Mouse (Mus musculus) forebrain, embryonic 14.5 days (tissue): ENCODE data around the gene Grk3. TPM values are rescaled to one million over a fixed set of nuclear protein-coding genes. Genes with fewer than 3 reads are reported as not detected.

Experiments
- ATAC-seq: fragments of 200-750 bp; cut with Nextera tagmentation; 2 replicates; pipeline ENCODE4 v1.8.0; 2017; ENCODE audit warnings: mild to moderate bottlenecking, moderate library complexity
- DNase-seq: peaks from one replicate; pipeline ENCODE4 v3.0.0-alpha.2; 2015; ENCODE audit warnings: low spot score
- H3K27ac ChIP-seq: fragments of 300-500 bp; sonication (generic); 2 replicates; pipeline ENCODE4 v1.5.1; 2014; ENCODE audit warnings: low read depth, mild to moderate bottlenecking, control low read depth, low read length, moderate library complexity
- H3K27me3 ChIP-seq: fragments of 300-500 bp; sonication (generic); replicated peaks from 2 replicates; pipeline ENCODE4 v1.6.1; 2014; ENCODE audit warnings: low read length, control low read depth, mixed read lengths; ENCODE audit not compliant: control insufficient read depth, insufficient read depth
- H3K36me3 ChIP-seq: fragments of 300-500 bp; sonication (generic); 2 replicates; pipeline ENCODE4 v1.6.1; 2014; ENCODE audit warnings: low read length, control low read depth; ENCODE audit not compliant: control insufficient read depth, insufficient read depth
- H3K4me1 ChIP-seq: fragments of 300-500 bp; sonication (generic); 2 replicates; pipeline ENCODE4 v1.6.1; 2014; ENCODE audit warnings: antibody characterized with exemption, low read length, control low read depth; ENCODE audit not compliant: control insufficient read depth, insufficient read depth
- H3K4me2 ChIP-seq: fragments of 300-500 bp; sonication (generic); 2 replicates; pipeline ENCODE4 v1.6.1; 2014; ENCODE audit warnings: mild to moderate bottlenecking, control low read depth, low read length
- H3K4me3 ChIP-seq: fragments of 300-500 bp; sonication (generic); 2 replicates; pipeline ENCODE4 v1.5.1; 2014; ENCODE audit warnings: low read depth, low read length, control low read depth
- H3K9ac ChIP-seq: fragments of 300-500 bp; sonication (generic); 2 replicates; pipeline ENCODE4 v1.6.1; 2014; ENCODE audit warnings: mild to moderate bottlenecking, low read length, control low read depth, moderate library complexity
- H3K9me3 ChIP-seq: fragments of 300-500 bp; sonication (generic); replicated peaks from 2 replicates; pipeline ENCODE4 v1.6.1; 2016; ENCODE audit warnings: low read length, control low read depth, mixed read lengths; ENCODE audit not compliant: control insufficient read depth
- WGBS: fragments of 180-500 bp; shearing (Covaris S2); extraction: QIAGEN DNeasy Blood & Tissue Kit; methylation state at CpG from one replicate; pipeline ENCODE4 v1.1.7; 2014; 5-methylcytosine and 5-hydroxymethylcytosine counted together
- polyA plus RNA-seq: library from polyadenylated mRNA; unstranded; fragments of >200 nt; fragmentation: Nextera tagmentation; extraction: Ambion mirVana; gene quantifications from 2 replicates; pipeline ENCODE4 v1.2.1, GENCODE M21; 2014

The Grk3 gene
- polyA plus RNA-seq, 1 experiment from 2014 or later = 4.4 TPM

DNA sequence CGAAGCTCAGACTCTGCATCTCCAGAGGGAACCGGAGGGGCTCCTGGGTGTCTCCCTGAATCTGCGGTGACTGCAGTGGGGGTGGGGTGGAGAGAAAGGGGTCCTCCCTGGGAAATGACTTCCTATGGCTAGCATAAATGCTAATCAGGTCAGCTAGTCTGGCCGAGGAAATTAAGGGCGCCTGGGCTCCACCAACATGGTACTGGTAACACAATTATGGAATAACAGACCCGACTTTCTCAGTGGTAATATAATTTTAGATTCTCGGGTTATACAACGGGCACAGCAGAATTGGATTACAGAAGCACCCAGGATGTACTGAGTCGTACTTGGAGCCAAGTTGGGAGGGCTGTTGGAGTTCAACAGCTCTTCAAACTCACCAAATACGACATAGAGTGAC, 79.0 kb downstream of the Grk3 start:
- H3K9ac ChIP-seq = no peak overlapping the region
- ATAC-seq (no peak), DNase-seq (no peak)
- WGBS = 85% methylated on average over 10 of the region's 10 CpGs
- H3K27me3 ChIP-seq = no peaks in the 10 kb centered on the region
- no peak overlapping the region for H3K27ac ChIP-seq
- no peaks in the 10 kb centered on the region for H3K36me3 ChIP-seq
- H3K4me1 ChIP-seq = no peaks in the 10 kb centered on the region
- no peak overlapping the region for H3K4me3 ChIP-seq
- no peaks in the 10 kb centered on the region for H3K9me3 ChIP-seq
- H3K4me2 ChIP-seq = no peak overlapping the region

DNA sequence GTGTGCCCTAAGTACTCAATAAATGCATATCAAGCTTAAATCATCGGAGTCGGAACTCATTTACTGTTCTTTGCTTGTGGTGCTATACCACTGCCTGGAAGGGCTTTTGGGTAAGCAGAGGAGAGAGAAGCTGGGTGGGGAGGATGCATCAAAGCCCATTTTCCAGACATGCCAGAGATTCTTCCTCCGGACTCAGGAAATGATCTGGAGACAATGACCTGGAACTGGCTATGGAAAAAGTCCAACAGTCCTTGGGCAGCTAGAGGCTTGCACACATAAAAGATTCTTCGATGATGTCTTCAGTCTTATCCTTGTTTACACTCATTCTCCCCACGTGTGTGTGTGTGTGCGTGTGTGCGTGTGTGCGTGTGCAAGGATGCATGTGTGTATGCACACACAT, 80.2 kb downstream of the Grk3 start:
- Histone ChIP-seq H3K4me2 (no peak overlapping the region), H3K4me1 (no peaks in the 10 kb centered on the region), H3K27me3 (no peaks in the 10 kb centered on the region), H3K36me3 (no peaks in the 10 kb centered on the region), H3K27ac (no peak overlapping the region), H3K9me3 (no peaks in the 10 kb centered on the region), H3K9ac (no peak overlapping the region), H3K4me3 (no peak overlapping the region)
- DNase-seq = no peak
- no peak for ATAC-seq
- 95% methylated on average over 8 of the region's 8 CpGs for WGBS

DNA sequence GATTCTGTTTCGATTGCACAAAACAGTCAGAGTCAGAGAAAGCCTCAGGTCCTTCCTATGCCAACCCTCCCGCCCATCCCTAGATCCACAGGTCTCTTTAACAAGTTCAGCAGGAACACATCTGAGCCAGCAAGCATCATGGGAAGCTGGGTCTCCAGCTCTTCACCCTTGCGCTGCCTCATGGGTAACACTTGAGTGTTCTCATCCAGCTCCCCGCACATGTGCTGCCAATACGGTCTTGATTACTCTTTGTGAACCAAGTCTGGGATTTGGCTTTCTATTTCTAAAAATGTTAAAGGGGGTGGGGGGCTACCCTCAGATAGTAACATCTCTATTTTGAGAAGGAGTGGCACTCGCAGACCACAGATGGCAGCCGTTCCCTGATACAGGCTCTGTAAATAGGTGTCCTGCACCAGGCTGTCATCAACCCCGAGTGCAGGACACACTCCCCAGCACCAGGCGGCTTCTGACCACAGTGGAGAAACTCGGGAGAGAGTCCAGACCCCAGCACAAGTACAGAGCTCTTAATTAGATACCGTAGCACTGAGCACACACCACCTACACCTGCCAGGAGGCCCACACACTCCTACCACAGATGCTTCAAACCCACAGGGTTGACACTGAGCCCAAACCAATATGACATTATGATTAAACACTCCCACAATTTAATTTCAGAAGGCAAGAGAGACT, 82.6 kb downstream of the Grk3 start:
- no peak for ATAC-seq

DNA sequence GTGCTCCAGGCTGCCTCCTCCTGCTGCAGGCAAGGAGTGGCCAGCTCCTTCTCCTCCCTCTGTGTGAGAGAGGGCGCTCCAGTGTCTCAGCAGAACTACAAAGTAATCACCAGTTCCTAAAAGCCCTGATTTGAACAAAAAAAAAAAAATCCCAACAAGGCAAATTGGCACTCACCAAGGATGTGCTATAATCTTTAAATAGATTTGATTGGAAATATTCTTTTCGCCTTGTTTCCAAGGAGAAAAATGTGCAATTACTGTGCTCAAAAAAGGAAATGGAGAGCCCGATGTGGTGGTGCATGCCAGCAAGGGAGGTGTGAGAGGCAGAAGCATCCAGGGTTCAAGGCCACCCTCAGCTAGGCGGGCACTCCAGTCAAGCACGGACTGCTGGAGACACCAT, 83.7 kb downstream of the Grk3 start:
- ATAC-seq = no peak
- Histone ChIP-seq H3K4me2 (no peak overlapping the region), H3K9me3 (no peaks in the 10 kb centered on the region), H3K4me1 (no peaks in the 10 kb centered on the region), H3K9ac (no peak overlapping the region), H3K4me3 (no peak overlapping the region), H3K27me3 (no peaks in the 10 kb centered on the region), H3K36me3 (no peaks in the 10 kb centered on the region), H3K27ac (no peak overlapping the region)
- DNase-seq = no peak
- WGBS = 86% methylated on average over 5 of the region's 5 CpGs

More for the DNA sequence above, 82.6 kb downstream of the Grk3 start:
- H3K27ac ChIP-seq = no peak overlapping the region
- no peaks in the 10 kb centered on the region for H3K4me1 ChIP-seq
- no peaks in the 10 kb centered on the region for H3K27me3 ChIP-seq
- H3K36me3 ChIP-seq = no peaks in the 10 kb centered on the region
- H3K9ac ChIP-seq = no peak overlapping the region
- no peak overlapping the region for H3K4me3 ChIP-seq
- 85% methylated on average over 11 of the region's 11 CpGs for WGBS
- DNase-seq = no peak
- H3K9me3 ChIP-seq = no peaks in the 10 kb centered on the region
- no peak overlapping the region for H3K4me2 ChIP-seq

DNA sequence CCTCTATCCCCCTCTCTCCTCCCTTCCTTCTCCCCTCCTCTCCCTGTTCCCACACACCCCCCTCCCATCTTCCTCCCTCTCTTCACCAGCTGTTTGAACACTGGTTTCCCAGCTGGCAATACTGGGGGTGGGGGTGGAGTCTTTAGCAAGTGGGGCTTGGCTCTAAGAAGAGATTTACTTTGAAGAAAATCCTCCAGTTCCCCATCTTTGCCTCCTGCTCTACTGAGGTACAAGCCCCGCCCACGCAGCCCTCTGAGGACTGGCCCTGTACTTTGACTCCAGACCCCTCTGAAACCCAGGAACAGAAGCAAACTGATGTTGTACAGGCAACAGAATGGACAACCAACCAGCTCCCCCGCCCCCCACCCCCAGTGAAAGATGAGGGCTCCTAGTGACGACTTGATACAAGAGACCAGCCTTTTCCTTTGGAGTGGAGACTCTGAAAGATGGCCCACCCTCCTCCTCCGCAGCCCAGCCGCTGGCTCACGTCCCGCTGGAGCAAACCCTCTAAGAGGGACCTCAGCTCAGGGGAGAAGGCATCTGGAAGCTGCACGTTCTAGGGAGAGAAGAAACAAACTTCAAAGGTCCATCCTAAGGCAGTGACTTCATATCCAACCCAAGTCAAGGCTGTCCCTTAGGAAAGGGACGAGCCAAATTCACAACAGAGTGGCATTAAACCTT, 87.2 kb downstream of the Grk3 start:
- 47% methylated on average over 10 of the region's 10 CpGs for WGBS
- H3K4me3 ChIP-seq = no peak overlapping the region
- no peak for ATAC-seq
- H3K27me3 ChIP-seq = no peaks in the 10 kb centered on the region
- no peaks in the 10 kb centered on the region for H3K4me1 ChIP-seq
- H3K36me3 ChIP-seq = no peaks in the 10 kb centered on the region
- no peak for DNase-seq
- no peak overlapping the region for H3K9ac ChIP-seq
- H3K27ac ChIP-seq = no peak overlapping the region
- H3K9me3 ChIP-seq = no peaks in the 10 kb centered on the region
- H3K4me2 ChIP-seq = no peak overlapping the region

DNA sequence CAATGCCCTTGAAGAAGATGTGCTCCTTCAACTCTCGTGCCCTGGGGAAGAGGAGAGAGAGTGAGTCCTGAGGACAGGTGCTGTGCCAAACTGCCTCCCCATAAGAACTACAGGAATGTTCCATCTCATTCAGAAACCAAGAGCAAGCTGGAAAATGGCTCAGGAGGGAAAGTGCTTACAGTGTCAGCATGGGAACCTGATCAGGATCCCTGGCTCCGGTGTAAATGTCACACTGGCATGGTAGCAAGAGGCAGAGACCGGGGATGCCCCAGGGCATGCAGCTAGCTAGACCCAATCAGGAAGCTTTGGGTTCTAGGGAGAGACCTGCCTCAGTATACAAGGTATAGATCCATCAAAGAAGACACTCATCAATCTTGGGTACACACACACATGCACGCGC, 90.2 kb downstream of the Grk3 start:
- WGBS = 97% methylated on average over 5 of the region's 5 CpGs
- no peaks in the 10 kb centered on the region for H3K4me1 ChIP-seq
- no peak for DNase-seq
- no peak overlapping the region for H3K9ac ChIP-seq
- H3K4me2 ChIP-seq = no peak overlapping the region
- no peaks in the 10 kb centered on the region for H3K27me3 ChIP-seq
- H3K4me3 ChIP-seq = no peak overlapping the region
- H3K9me3 ChIP-seq = no peaks in the 10 kb centered on the region
- H3K27ac ChIP-seq = no peak overlapping the region
- H3K36me3 ChIP-seq = no peaks in the 10 kb centered on the region
- ATAC-seq = no peak

DNA sequence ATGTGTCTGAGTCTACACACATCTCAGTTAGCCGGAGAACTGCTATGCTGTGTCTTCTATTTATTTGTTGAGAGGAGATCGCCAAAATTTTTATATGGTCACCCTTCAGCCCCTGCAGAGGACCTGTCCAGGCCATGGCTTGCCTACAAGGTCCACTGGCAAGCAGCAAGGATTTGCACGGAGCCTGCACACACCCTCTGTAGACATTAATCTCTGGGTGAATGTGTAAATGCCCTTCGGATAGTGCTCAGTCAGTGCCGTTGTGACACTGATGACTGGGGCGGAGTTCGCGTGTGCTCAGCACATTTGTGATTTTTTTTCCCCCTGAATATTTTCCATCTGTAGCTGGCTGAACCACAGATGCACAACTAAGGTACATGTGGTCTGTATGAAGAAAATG, 90.8 kb downstream of the Grk3 start:
- Histone ChIP-seq H3K9ac (no peak overlapping the region), H3K9me3 (no peaks in the 10 kb centered on the region), H3K27ac (no peak overlapping the region), H3K36me3 (no peaks in the 10 kb centered on the region), H3K4me1 (no peaks in the 10 kb centered on the region), H3K27me3 (no peaks in the 10 kb centered on the region), H3K4me2 (no peak overlapping the region), H3K4me3 (no peak overlapping the region)
- no peak for DNase-seq
- ATAC-seq = no peak
- WGBS = 95% methylated on average over 8 of the region's 8 CpGs

DNA sequence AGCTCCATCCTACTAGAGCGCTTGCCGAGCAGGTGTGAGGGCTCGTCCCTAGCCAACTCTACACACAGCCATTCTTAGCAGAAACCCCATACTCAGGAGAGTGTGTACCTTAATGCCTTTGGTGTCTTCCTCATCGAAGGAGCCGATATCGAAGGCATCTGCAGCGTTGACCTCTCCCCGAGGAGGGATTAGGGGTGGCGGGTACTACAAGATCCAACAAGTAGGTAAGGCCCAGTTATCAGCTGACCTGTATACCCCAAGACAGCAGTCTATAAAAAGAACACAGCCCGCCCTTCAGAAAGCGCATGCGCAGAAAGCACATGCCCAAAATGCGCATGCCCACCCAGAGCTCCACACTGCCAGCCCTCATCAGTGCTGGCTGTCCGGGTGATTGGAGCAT, 91.8 kb downstream of the Grk3 start:
- Histone ChIP-seq H3K9ac (no peak overlapping the region), H3K4me3 (no peak overlapping the region), H3K27ac (no peak overlapping the region), H3K9me3 (no peaks in the 10 kb centered on the region), H3K4me2 (no peak overlapping the region), H3K4me1 (no peaks in the 10 kb centered on the region), H3K36me3 (no peaks in the 10 kb centered on the region), H3K27me3 (no peaks in the 10 kb centered on the region)
- no peak for ATAC-seq
- no peak for DNase-seq
- WGBS = 96% methylated on average over 14 of the region's 14 CpGs

DNA sequence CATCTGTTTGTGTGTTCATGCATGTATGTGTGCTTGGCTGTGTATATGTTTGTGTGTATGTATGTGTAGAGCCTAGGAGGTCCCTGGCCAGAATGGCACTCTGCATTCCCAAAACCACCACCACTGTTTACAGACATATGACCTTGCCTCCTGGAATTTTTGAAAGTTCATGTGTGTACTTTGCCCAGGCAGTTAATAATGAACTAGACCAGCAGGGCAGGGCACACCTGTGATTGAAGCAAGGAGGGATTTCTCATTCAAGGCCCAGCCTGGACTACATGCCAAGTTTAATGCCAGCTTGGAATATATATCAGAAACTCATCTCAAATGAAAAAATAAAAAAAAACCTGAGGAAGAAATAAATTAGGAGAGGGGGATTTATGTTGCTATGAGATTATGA, 93.7 kb downstream of the Grk3 start:
- no peaks in the 10 kb centered on the region for H3K27me3 ChIP-seq
- H3K27ac ChIP-seq = no peak overlapping the region
- no peak overlapping the region for H3K4me3 ChIP-seq
- H3K4me2 ChIP-seq = no peak overlapping the region
- ATAC-seq (no peak), DNase-seq (no peak)
- H3K4me1 ChIP-seq = no peaks in the 10 kb centered on the region
- no peak overlapping the region for H3K9ac ChIP-seq
- no peaks in the 10 kb centered on the region for H3K36me3 ChIP-seq
- no peaks in the 10 kb centered on the region for H3K9me3 ChIP-seq
